Mouse (Mus musculus): ENCODE measurements around the gene Dock4.

DNA sequence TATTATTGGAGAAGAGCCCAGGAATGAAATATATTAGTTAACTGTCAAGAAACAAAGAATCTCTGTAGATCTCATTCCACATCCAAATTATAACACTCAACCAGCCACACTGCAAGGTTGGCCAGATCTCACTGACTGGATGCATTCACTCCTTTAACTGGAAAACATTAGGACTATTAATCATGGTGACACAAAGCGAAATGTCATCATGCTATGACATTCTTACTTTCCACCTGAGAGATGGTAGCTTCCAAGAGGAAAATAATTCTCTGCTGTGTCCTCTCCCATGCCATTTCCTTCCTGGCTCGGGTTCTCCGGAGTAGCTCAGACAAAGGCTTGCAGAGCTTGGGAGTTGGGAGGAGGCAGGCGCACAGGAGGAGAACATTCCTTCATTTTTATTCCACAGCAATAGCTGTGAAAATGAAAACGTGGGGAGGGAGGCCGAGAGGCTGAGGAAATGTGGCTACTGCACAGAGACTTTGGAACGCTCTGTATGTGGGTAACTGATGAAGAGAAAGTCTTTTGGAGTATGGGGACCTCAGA, 17.0 kb downstream of the Dock4 start:
- TF ChIP-seq POLR2A (IDR thresholded peaks at IDR 0.05; ENCODE audit: extremely low read depth, insufficient read depth, low read length) (no peak), CTCF (IDR thresholded peaks at IDR 0.05; ENCODE audit: extremely low read depth, insufficient read depth, low read length) (no peak)

Data from cortical plate, adult 2 months (tissue).